ENCODE assay signal across 41 mouse cellular contexts in genomic region chr17:46910186-46910585, GRCm38 (mm10). TPM values are rescaled to one million over a fixed set of nuclear protein-coding genes. Genes with fewer than 3 reads are reported as not detected.
"Had no signal": no experiment of that assay in that cellular context is flagged by ENCODE, and none has a peak within 500 bp of the region (broad histone marks: within the 10 kb centered on the region; RNA-seq: fewer than 3 reads in every experiment).

Gene Prph2 (plus strand): TSS chr17:46910459.

- DNase-seq: gastrocnemius, postnatal 14 days; gastrocnemius, postnatal 36 days; heart, adult 11 months; heart, adult 2 months; heart, postnatal 14 days; heart, postnatal 36 days; kidney, adult 11 months; kidney, adult 2 months; kidney, adult 9 months; kidney, postnatal 14 days; kidney, postnatal 36 days; layer of hippocampus, adult 9-11 months; layer of hippocampus, postnatal 36 days; liver had no signal

- H3K27ac ChIP-seq: heart, adult 2 months; heart, embryonic 13.5 days; heart, embryonic 15.5 days; hindbrain, embryonic 13.5 days; hindbrain, embryonic 15.5 days; hindbrain, postnatal 0 days; kidney, embryonic 15.5 days; kidney, postnatal 0 days; limb, embryonic 10.5 days; limb, embryonic 12.5 days had no signal

- H3K36me3 ChIP-seq: heart, embryonic 13.5 days; heart, embryonic 15.5 days; hindbrain, embryonic 13.5 days; hindbrain, embryonic 15.5 days; kidney, embryonic 15.5 days; limb, embryonic 10.5 days; limb, embryonic 12.5 days had no signal

- H3K4me1 ChIP-seq: hindbrain, embryonic 15.5 days; limb, embryonic 12.5 days had no signal

- ATAC-seq: hindbrain, postnatal 0 days; intestine, embryonic 16.5 days had no signal

- H3K9me3 ChIP-seq: heart, embryonic 13.5 days; heart, embryonic 15.5 days; hindbrain, embryonic 13.5 days; hindbrain, embryonic 15.5 days; kidney, embryonic 15.5 days had no signal

- H3K4me2 ChIP-seq: heart, embryonic 11.5 days; heart, embryonic 13.5 days; heart, embryonic 15.5 days; hindbrain, embryonic 13.5 days; hindbrain, embryonic 15.5 days; kidney, embryonic 15.5 days; limb, embryonic 12.5 days; liver, embryonic 11.5 days had no signal

- H3K27me3 ChIP-seq: heart, embryonic 13.5 days; heart, embryonic 15.5 days; hindbrain, embryonic 13.5 days; hindbrain, embryonic 15.5 days; kidney, embryonic 15.5 days; limb, embryonic 12.5 days had no signal

- H3K4me3 ChIP-seq: heart, adult 2 months; heart, embryonic 13.5 days; heart, embryonic 15.5 days; hindbrain, embryonic 13.5 days; hindbrain, embryonic 15.5 days; kidney, embryonic 15.5 days; limb, embryonic 10.5 days; limb, embryonic 12.5 days had no signal

- H3K9ac ChIP-seq: heart, embryonic 13.5 days; heart, embryonic 15.5 days; hindbrain, embryonic 13.5 days; hindbrain, embryonic 15.5 days; kidney, embryonic 15.5 days; limb, embryonic 12.5 days had no signal

RNA-seq across cellular contexts. Expression of gene Prph2, which starts in this region (rescaled TPM):
- total RNA-seq: gastrocnemius, adult 18-20 months; gastrocnemius, adult 8-10 months; gastrocnemius, postnatal 14 days; gastrocnemius, postnatal 36 days; heart, adult 2 months; heart, postnatal 14 days; heart, postnatal 36 days; hematopoietic stem cell, adult 5-6 weeks; hindbrain, postnatal 0 days; layer of hippocampus, adult 18-20 months; layer of hippocampus, adult 8-10 months; layer of hippocampus, postnatal 14 days; layer of hippocampus, postnatal 36 days; left cerebral cortex, adult 18-20 months; left cerebral cortex, postnatal 10 days; left cerebral cortex, postnatal 36 days had no signal
- polyA plus RNA-seq: gonadal fat pad, adult 2 months; heart, adult 2 months; heart, embryonic 11.5 days; heart, embryonic 13.5 days; heart, embryonic 15.5 days; heart, postnatal 0 days; hindbrain, embryonic 11.5 days; hindbrain, embryonic 13.5 days; intestine, embryonic 14.5 days; intestine, embryonic 16.5 days; kidney, adult 2 months; kidney, embryonic 15.5 days; large intestine, adult 2 months; limb, embryonic 10.5 days; limb, embryonic 12.5 days; limb, embryonic 14.5 days; liver, embryonic 11.5 days had no signal
